Mouse (Mus musculus) kidney, embryonic 14.5 days (tissue): Measurements from ENCODE around the gene Trim12a. TPM values are rescaled to one million over a fixed set of nuclear protein-coding genes. Genes with fewer than 3 reads are reported as not detected.
A peak's percentile ranks its signal among the peaks of the same experiment; 100 is the strongest.
"Not testable (repeated sequence)": the region's sequence is repeated elsewhere in the genome, so short reads cannot be mapped to it uniquely, and the experiment has no call there.

Experiments used
- ATAC-seq: fragments of 200-750 bp; cut with Nextera tagmentation; 2 replicates; pipeline ENCODE4 v1.8.0; 2017; ENCODE audit warnings: moderate number of reproducible peaks, mild to moderate bottlenecking, moderate TSS enrichment, moderate library complexity; ENCODE audit not compliant: low FRiP score, low TSS enrichment
- H3K27ac ChIP-seq: fragments of 300-500 bp; sonication (generic); 2 replicates; pipeline ENCODE4 v1.5.1; 2014; ENCODE audit warnings: low read depth, mild to moderate bottlenecking, low read length, moderate library complexity, mixed read lengths
- H3K27me3 ChIP-seq: fragments of 300-500 bp; sonication (generic); 2 replicates; pipeline ENCODE4 v1.6.1; 2014; ENCODE audit warnings: mild to moderate bottlenecking, low read length; ENCODE audit not compliant: control insufficient read depth, insufficient read depth
- H3K36me3 ChIP-seq: fragments of 300-500 bp; sonication (generic); 2 replicates; pipeline ENCODE4 v1.6.1; 2014; ENCODE audit warnings: low read length, mixed read lengths; ENCODE audit not compliant: control insufficient read depth, insufficient read depth
- H3K4me1 ChIP-seq: fragments of 300-500 bp; sonication (generic); 2 replicates; pipeline ENCODE4 v1.6.1; 2014; ENCODE audit warnings: low read length, mixed read lengths; ENCODE audit not compliant: control insufficient read depth, insufficient read depth
- H3K4me2 ChIP-seq: fragments of 300-500 bp; sonication (generic); replicated peaks from 2 replicates; pipeline ENCODE4 v1.6.1; 2014; ENCODE audit warnings: low read depth, mild to moderate bottlenecking, low read length
- H3K4me3 ChIP-seq: fragments of 300-500 bp; sonication (generic); 2 replicates; pipeline ENCODE4 v1.5.1; 2014; ENCODE audit warnings: mild to moderate bottlenecking, low read length
- H3K9ac ChIP-seq: fragments of 300-500 bp; sonication (generic); 2 replicates; pipeline ENCODE4 v1.6.1; 2014; ENCODE audit warnings: low read depth, mild to moderate bottlenecking, low read length, moderate library complexity
- H3K9me3 ChIP-seq: fragments of 300-500 bp; sonication (generic); 2 replicates; pipeline ENCODE4 v1.6.1; 2016; ENCODE audit warnings: low read length; ENCODE audit not compliant: control insufficient read depth
- WGBS: fragments of 180-500 bp; shearing (Covaris S2); extraction: QIAGEN DNeasy Blood & Tissue Kit; methylation state at CpG from one replicate; pipeline ENCODE4 v1.1.7; 2014; 5-methylcytosine and 5-hydroxymethylcytosine counted together
- polyA plus RNA-seq: library from polyadenylated mRNA; unstranded; fragments of >200 nt; fragmentation: Nextera tagmentation; extraction: Ambion mirVana; gene quantifications from 2 replicates; pipeline ENCODE4 v1.2.1, GENCODE M21; 2014

Trim12a gene
- 4.5 and 6.3 TPM in 2 replicates for polyA plus RNA-seq

GRCm38 (mm10) chr7:104315369-104316080 is at the start of gene Trim12a:
Gene Trim12a (minus strand): TSS chr7:104315466.
- peak; percentile 93 for ATAC-seq
- WGBS: 20% methylated on average over 4 of the region's 4 CpGs
- Histone ChIP-seq H3K9ac (peak within 1 kb of the TSS; percentile 23; the same call in 1 of the 2 replicates), H3K4me3 (peak within 1 kb of the TSS; percentile 38), H3K4me2 (peak within 1 kb of the TSS; percentile 43)
- not testable (repeated sequence) for H3K27me3 ChIP-seq, H3K9me3 ChIP-seq, H3K27ac ChIP-seq, H3K4me1 ChIP-seq, H3K36me3 ChIP-seq

- WGBS: 71% methylated on average over 2 of the region's 2 CpGs
- no peak overlapping the region for H3K9ac ChIP-seq
- no peaks in the 10 kb centered on the region for H3K36me3 ChIP-seq
- ATAC-seq: no peak
- no peak overlapping the region for H3K4me2 ChIP-seq
- no peak overlapping the region for H3K27ac ChIP-seq
- H3K27me3 ChIP-seq: no peaks in the 10 kb centered on the region
- no peaks in the 10 kb centered on the region for H3K9me3 ChIP-seq
- no peaks in the 10 kb centered on the region for H3K4me1 ChIP-seq
- 0 out of 2 replicates have a peak overlapping the region, but pooled peaks have one; percentile 43 for H3K4me3 ChIP-seq
Measured at GRCm38 (mm10) chr7:104353600-104353967, 38.3 kb upstream of the Trim12a start.

GRCm38 (mm10) chr7:104352717-104353599 is 37.7 kb upstream of the Trim12a start, which contains the start of gene Trim12c:
Gene Trim12c (minus strand): TSS chr7:104353362.
- Histone ChIP-seq H3K27ac (peak within 1 kb of the TSS; percentile 37; the same call in 1 of the 2 replicates), H3K36me3 (no peaks in the 10 kb centered on the region), H3K4me2 (peak within 1 kb of the TSS; percentile 50), H3K9ac (peak within 1 kb of the TSS; percentile 34; the same call in 1 of the 2 replicates), H3K9me3 (no peaks in the 10 kb centered on the region), H3K27me3 (no peaks in the 10 kb centered on the region), H3K4me3 (peak within 1 kb of the TSS; percentile 43), H3K4me1 (no peaks in the 10 kb centered on the region)
- WGBS: 5% methylated on average over 14 of the region's 14 CpGs
- ATAC-seq: peak; percentile 100

GRCm38 (mm10) chr7:104348043-104348442 is 32.8 kb upstream of the Trim12a start:
- H3K27ac ChIP-seq, H3K4me2 ChIP-seq, H3K9me3 ChIP-seq, H3K9ac ChIP-seq, H3K4me1 ChIP-seq, ATAC-seq, H3K27me3 ChIP-seq, H3K36me3 ChIP-seq, H3K4me3 ChIP-seq: not testable (repeated sequence)
- WGBS: 91% methylated on average over 4 of the region's 4 CpGs

GRCm38 (mm10) chr7:104340744-104341143 is 25.5 kb upstream of the Trim12a start:
- not testable (repeated sequence) for H3K4me2 ChIP-seq, H3K27me3 ChIP-seq, H3K9ac ChIP-seq, H3K4me3 ChIP-seq, H3K4me1 ChIP-seq, H3K27ac ChIP-seq, H3K9me3 ChIP-seq, H3K36me3 ChIP-seq, ATAC-seq
- 89% methylated on average over 2 of the region's 4 CpGs for WGBS

GRCm38 (mm10) chr7:104335547-104335946 is 20.3 kb upstream of the Trim12a start:
- not testable (repeated sequence) for H3K27me3 ChIP-seq, H3K36me3 ChIP-seq, H3K4me2 ChIP-seq, H3K9me3 ChIP-seq, H3K4me1 ChIP-seq, H3K9ac ChIP-seq, H3K4me3 ChIP-seq, H3K27ac ChIP-seq, ATAC-seq
- WGBS: 91% methylated on average over 3 of the region's 3 CpGs

- H3K4me3 ChIP-seq, H3K27ac ChIP-seq, H3K36me3 ChIP-seq, ATAC-seq, H3K27me3 ChIP-seq, H3K4me2 ChIP-seq, H3K9me3 ChIP-seq, H3K9ac ChIP-seq, H3K4me1 ChIP-seq: not testable (repeated sequence)
- 93% methylated on average over 2 of the region's 2 CpGs for WGBS
Measured at GRCm38 (mm10) chr7:104329171-104329570, 13.9 kb upstream of the Trim12a start, which contains the start of gene Trim34b. Gene Trim34b (plus strand): TSS chr7:104329471.

GRCm38 (mm10) chr7:104322028-104322427 is 6.8 kb upstream of the Trim12a start:
- Histone ChIP-seq H3K4me1 (no peaks in the 10 kb centered on the region), H3K9ac (no peak overlapping the region), H3K36me3 (no peaks in the 10 kb centered on the region), H3K4me3 (no peak overlapping the region), H3K9me3 (no peaks in the 10 kb centered on the region), H3K27me3 (no peaks in the 10 kb centered on the region), H3K27ac (no peak overlapping the region), H3K4me2 (no peak overlapping the region)
- no peak for ATAC-seq
- 79% methylated on average over 9 of the region's 9 CpGs for WGBS
